Mouse (Mus musculus): ENCODE results near the gene Slc12a8. TPM values are rescaled to one million over a fixed set of nuclear protein-coding genes. Genes with fewer than 3 reads are reported as not detected.
"Not testable (repeated sequence)": the region's sequence is repeated elsewhere in the genome, so short reads cannot be mapped to it uniquely, and the experiment has no call there.

Gene Slc12a8
- 54.9 and 65.2 TPM in 2 replicates for polyA plus RNA-seq (2012; rRNA removed)

DNA sequence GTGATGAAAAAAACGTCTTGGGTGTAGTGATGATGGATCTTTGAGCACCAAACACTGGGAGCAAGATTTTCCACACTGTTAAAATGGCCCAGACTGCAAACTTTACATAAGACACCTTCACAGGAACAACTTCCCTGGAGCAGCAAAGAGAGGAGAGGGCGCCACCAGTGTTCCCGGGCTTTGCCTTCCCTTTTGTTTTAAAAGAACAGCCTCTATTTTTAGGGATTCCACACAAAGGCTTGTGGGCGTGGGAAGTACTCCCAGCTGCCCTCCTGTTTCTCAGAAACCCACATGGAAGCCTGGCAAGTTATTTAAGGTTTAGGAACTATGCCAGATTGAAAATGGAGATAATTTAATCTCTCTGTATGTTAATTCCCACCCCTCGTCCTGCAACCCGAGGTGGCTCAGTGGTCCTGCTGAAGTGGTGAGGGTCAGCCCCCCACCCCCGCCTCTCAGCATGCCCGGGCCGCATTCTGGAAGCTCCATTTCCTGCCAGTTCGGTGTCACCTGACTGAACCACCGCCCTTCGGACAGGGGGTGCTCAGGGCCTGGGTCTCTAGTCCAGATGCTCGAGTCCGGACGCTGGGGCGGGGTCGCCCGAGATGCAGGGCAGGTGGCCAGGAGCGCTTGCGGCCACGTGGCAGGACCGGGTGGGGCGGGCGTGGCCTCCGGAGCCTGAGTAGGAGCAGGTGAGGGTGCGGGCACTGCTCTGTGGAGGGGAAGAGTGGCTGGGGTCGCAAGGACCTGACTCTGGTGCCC is at the start of gene Slc12a8:
TSS of gene Slc12a8 (plus strand) at position 522 of the 759 bp plus-strand sequence.
- WGBS, result 9% methylated on average over 27 of the region's 27 CpGs

DNA sequence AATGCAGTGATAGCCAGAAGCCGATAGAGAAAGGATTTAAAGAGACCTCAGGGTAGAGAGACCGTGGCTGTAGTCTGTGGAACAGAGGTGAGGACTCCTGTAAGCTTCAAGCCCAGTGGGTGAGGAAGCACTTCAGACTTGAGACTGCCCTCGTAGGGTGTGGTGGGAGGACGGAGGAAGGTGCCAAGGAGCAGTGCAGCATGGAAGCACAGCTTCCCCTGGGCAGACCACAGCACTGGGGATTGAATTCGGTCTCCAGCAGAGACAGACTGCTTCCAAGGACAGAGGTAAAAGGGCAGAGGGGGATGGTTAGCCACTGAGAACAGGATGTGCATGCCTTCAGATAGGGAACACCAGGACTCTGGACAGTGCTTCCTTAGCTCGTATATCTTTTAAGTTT is 49.7 kb upstream of the Slc12a8 start:
- 74% methylated on average over 6 of the region's 6 CpGs for WGBS

More for the DNA sequence above, at the start of gene Slc12a8:
- no peak for DNase-seq (ENCODE audit: low read depth, low spot score)

DNA sequence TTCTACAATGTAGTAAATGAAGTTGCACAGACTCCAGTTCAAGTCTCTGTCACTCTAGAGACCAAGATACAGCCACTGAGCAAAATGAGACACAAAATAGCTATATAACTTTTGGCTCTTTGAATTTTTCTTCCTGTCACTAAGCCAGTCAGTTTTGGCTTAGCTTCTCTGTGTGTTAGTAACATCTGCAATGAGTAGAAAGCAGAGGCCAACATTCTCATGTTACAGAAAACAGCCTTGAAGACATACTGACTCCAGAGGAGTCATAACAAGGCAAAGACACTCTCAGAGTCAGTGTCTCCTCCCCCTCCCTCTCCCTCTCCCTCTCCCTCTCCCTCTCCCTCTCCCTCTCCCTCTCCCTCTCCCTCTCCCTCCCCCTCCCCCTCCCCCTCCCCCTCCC is 47.2 kb upstream of the Slc12a8 start:
- no peak for DNase-seq (ENCODE audit: low read depth, low spot score)

More for the DNA sequence above, 49.7 kb upstream of the Slc12a8 start:
- no peak for DNase-seq (ENCODE audit: low read depth, low spot score)

DNA sequence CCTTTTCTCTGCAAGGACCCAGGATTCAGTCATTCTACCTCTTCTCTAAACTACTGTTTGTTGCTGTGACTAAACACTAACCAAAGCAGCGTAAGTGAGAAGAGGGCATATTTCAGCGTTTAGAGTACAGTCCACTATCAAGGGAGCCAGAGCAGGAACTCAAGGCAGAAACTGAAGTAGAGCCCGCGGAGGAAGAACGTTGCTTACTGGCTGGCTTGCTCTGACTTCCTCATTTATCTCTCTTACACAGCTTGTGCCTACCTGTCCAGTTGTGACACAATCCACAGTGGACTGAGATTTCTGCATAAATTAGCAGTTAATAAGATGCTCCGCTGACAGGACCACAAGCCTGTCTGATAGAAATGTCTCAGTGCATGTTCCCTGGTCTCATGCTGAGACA is 42.7 kb upstream of the Slc12a8 start:
- WGBS, result 91% methylated on average over 6 of the region's 6 CpGs
- no peak for DNase-seq (ENCODE audit: low read depth, low spot score)

DNA sequence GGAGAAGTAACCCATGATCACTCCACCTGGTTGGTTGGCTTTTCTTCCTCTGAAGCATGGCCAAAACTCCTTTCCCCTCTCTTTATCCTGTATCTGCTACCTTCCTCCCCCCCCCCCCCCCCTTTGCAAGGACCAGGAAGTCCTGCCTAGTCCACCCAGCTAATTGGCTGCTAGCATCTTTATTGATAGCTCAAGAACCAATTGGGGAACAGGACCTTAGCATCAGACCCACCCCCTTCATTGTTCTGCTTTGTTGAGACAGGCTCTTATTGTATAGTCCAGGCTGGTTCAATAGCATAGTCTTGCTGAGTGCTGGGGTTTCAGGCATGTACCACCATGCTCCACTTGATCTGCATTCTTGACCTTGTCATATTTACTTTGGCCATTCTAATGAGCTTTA is 37.2 kb upstream of the Slc12a8 start:
- no peak for DNase-seq (ENCODE audit: low read depth, low spot score)

- no peak for DNase-seq (ENCODE audit: low read depth, low spot score)
- 93% methylated on average over 2 of the region's 2 CpGs for WGBS
Observed at GRCm38 (mm10) chr16:33481148-33481547, 36.0 kb upstream of the Slc12a8 start.

GRCm38 (mm10) chr16:33482309-33482708 is 34.8 kb upstream of the Slc12a8 start:
- 96% methylated on average over 3 of the region's 3 CpGs for WGBS
- DNase-seq (ENCODE audit: low read depth, low spot score), result no peak

- DNase-seq (ENCODE audit: low read depth, low spot score), result no peak
- WGBS, result 88% methylated on average over 4 of the region's 4 CpGs
Observed at GRCm38 (mm10) chr16:33487709-33488108, 29.4 kb upstream of the Slc12a8 start.

GRCm38 (mm10) chr16:33494374-33494773 is 22.8 kb upstream of the Slc12a8 start:
- no peak for DNase-seq (ENCODE audit: low read depth, low spot score)
- 93% methylated on average over 4 of the region's 4 CpGs for WGBS

DNA sequence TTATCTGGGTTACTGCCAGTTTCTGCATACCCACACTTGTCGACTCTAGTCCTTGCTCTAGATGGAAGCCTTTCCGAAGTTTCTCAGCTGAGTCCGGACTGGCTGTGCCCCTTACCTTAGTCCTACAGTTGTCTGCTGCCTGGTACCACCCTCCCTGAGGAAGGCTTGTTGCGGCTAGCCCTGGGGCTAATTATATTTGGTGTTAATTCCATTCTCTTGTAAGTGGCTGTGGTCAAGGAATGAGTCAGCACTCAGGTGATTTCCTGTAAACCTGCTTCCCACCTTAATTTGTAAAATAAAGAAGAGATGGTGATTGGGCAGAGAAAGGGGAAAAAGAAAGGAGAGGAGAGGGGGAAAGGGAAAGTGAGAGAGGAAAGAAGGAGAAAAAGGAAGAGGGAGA is 9.0 kb upstream of the Slc12a8 start:
- DNase-seq (ENCODE audit: low read depth, low spot score), result no peak
- WGBS, result 93% methylated on average over 4 of the region's 4 CpGs

DNA sequence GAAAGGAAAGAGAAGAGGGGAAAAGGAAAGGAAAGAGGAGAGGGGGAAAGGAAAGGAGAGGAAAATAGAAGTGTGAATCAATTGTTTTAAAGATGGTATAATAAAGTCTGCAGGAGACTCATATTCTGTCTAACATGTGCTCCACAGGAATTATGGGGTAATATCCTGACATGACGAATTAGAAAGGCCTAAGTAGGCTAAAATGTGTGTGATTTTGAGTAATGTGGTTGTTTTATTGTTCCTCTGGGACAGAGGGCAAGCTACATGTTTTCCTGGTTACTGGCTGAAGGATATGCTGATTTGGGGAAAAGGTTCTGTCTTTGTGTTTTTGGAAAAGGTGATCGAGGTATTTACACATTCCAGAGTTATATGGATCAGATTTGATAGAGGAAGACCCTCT is 7.9 kb upstream of the Slc12a8 start:
- DNase-seq (ENCODE audit: low read depth, low spot score), result not testable (repeated sequence)

GRCm38 (mm10) chr16:33510856-33511255 is 6.3 kb upstream of the Slc12a8 start:
- 93% methylated on average over 4 of the region's 4 CpGs for whole genome bisulfite sequencing
- DNase-seq (ENCODE audit: low read depth, low spot score), result not testable (repeated sequence)

More for the DNA sequence above, 7.9 kb upstream of the Slc12a8 start:
- 89% methylated on average over 2 of the region's 2 CpGs for WGBS

DNA sequence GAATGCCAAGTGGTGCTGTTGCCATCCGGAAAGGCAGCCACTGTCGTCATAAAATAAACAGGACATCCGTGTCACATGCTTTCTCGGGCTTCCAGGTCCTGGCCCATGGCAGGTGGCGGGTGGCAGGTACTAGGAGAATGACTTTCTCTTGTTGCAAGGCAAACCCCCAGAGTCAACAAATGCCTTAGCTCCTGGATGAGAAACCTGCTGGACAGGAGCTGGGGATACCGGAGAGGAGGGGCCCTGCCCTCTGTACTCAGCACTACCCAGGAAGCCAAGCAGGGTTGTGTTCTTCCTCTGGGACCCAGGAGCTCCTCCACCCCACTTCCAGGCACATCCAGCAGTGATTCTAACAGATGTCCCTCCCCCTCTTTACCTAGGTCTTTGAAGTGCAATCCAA is 4.6 kb upstream of the Slc12a8 start:
- 27% methylated on average over 6 of the region's 6 CpGs for WGBS
- DNase-seq (ENCODE audit: low read depth, low spot score), result no peak

GRCm38 (mm10) chr16:33517627-33518026 is 499 bp downstream of the Slc12a8 start:
- DNase-seq (ENCODE audit: low read depth, low spot score), result no peak
- WGBS, result 25% methylated on average over 4 of the region's 4 CpGs

DNA sequence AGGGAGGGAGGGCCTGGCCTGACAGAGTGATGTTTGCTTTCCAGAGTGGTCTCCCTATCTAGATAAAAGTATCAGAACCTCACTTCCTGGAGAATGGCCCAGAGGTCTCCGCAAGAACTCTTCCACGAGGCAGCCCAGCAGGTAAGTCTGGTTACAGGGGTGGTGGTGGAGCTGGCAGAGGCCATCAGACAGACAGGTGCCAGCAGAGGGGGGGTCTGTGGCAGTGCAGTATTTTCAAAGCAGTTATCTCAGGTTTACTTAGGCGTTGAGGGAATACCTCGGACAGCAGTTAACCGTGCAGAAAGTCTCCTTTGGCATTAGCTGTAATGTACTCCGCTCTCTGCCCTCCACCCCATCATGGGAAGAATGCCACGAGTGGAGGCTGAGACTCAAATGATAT is 1.1 kb downstream of the Slc12a8 start:
- DNase-seq (ENCODE audit: low read depth, low spot score), result no peak
- 53% methylated on average over 7 of the region's 7 CpGs for WGBS

DNA sequence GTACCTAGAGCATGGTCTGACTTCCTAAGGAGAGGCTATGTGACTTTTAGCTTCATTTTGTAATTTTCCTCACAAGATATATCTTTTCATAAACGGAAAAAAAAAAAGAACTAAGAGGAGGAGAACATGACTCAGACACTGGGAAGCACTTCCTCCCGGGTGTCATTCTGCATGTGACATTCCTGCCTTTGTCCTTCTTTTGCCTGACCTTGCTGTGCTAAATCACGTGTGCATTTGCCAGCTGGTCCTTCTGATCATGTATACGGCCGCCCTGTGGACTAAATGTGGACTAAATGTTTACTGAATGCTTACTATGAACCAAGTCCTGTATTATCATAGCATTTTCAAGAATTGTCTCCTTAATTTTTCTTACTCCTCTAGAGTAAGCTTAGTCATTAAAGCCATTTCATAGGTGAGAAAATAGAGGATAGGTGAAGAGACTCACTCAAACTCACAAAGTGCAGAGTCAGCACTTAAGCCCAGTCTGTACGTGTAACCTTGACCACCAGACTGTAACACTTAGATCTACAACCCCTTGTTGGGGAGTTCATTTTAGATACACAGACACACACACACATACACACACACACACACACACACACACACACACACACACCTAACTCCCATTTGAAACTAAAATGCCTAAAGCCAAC is 2.9 kb downstream of the Slc12a8 start:
- whole genome bisulfite sequencing, result 60% methylated on average over 6 of the region's 6 CpGs
- DNase-seq (ENCODE audit: low read depth, low spot score), result no peak

DNA sequence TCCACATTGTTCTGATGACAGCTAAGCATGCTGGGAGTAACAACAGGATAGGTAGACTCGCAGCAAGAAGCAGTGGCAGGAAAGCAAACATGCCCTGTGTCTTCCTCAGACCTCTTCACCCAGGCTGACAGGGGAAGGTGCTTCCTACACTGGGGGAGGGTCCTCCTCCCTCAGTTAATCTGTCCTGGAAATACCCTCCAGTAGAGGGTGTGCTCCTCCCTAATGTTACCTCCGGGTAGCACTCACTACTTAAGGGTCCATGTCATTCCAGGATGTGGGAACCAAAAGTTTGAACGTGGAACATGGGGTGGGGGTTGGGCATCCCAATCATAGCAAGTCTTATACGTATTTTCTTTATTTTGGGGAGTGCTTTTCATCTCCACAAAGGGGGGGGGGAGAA is 5.4 kb downstream of the Slc12a8 start:
- 50% methylated on average over 4 of the region's 4 CpGs for WGBS
- no peak for DNase-seq (ENCODE audit: low read depth, low spot score)

- no peak for DNase-seq (ENCODE audit: low read depth, low spot score)
- WGBS, result 37% methylated on average over 10 of the region's 10 CpGs
Observed at GRCm38 (mm10) chr16:33523571-33523970, 6.4 kb downstream of the Slc12a8 start.

DNA sequence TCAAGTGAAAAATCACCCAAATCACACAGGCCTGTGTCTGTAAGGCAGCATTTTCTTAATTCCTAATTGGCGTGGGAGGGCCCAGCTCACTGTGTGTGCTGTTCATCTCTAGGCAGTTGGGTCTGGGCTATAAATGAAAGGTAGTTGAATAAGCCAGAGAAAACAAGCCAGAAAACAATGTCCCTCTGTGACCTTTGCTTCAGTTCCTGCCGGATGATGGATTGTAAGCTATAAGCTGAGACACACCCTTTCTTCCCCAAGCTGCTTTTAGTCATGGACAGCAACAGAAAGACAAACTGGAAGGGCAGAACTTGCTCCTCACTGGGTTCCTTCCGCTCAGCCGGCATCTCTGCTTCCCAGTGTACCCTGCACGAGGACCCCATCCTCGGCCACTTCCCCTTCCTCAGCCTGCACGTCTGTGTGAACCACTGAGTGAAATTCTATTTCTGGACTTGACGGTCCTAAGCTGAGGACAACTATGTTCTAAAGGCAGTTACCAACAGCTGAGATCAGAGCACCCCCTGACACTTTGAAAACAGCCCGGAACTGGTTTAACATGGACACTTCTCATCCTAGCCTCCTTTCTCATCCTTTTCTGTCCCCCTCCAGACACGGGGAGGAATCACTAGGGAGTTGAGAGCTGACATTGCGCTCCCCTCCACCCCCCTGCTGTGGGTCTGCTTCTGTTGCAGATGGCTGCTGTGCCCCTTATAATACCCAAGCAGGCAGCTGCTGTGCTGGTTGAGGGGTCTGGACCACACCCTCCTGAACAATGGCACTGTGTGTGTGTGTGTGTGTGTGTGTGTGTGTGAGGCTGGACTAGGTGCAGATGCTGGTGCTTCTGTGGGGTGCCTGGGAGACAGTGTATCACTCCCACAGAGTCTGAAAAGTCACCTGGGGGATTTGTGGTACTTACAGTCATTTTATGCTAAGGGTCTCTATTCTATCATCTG is 12.7 kb downstream of the Slc12a8 start:
- WGBS, result 42% methylated on average over 11 of the region's 11 CpGs
- peak; percentile 67 for DNase-seq (ENCODE audit: low read depth, low spot score)

- no peak for DNase-seq (ENCODE audit: low read depth, low spot score)
- WGBS, result 83% methylated on average over 8 of the region's 8 CpGs
Observed at GRCm38 (mm10) chr16:33531184-33531583, 14.1 kb downstream of the Slc12a8 start.
